Mouse (Mus musculus): Measurements from ENCODE around the gene Ubc. TPM values are rescaled to one million over a fixed set of nuclear protein-coding genes. Genes with fewer than 3 reads are reported as not detected.
"Not testable (repeated sequence)": the region's sequence is repeated elsewhere in the genome, so short reads cannot be mapped to it uniquely, and the experiment has no call there.

Ubc gene
- 879 and 1,077 TPM in 2 replicates for polyA plus RNA-seq (2014; fragmentation: Nextera tagmentation; extraction: Ambion mirVana)

GRCm38 (mm10) chr5:125389579-125390441, at the start of gene Ubc:
Gene Ubc (minus strand): TSS chr5:125390202.
- H3K9me3 ChIP-seq (ENCODE audit: control insufficient read depth, low read length), result no peaks in the 10 kb centered on the region
- peak within 1 kb of the TSS; percentile 97 for H3K4me2 ChIP-seq (ENCODE audit: low read depth, low read length)
- WGBS, result under 1% methylated on average over 61 of the region's 69 CpGs
- no peaks in the 10 kb centered on the region for H3K27me3 ChIP-seq (replicated peaks; ENCODE audit: control insufficient read depth, insufficient read depth, low read length)
- DNase-seq (ENCODE audit: low spot score), result peak; percentile 93
- H3K36me3 ChIP-seq (ENCODE audit: control insufficient read depth, insufficient read depth, low read length), result peaks cover 19% of the 10 kb centered on the region
- H3K4me1 ChIP-seq (ENCODE audit: control insufficient read depth, insufficient read depth, low read length), result peaks cover 26% of the 10 kb centered on the region
- H3K27ac ChIP-seq (replicated peaks; ENCODE audit: low read depth, low read length), result peak within 1 kb of the TSS; percentile 93
- peak; percentile 38 for ATAC-seq (ENCODE audit: low read depth)
- H3K4me3 ChIP-seq (ENCODE audit: low read depth, low read length), result peak within 1 kb of the TSS; percentile 99
- H3K9ac ChIP-seq (ENCODE audit: low read depth, low read length), result peak within 1 kb of the TSS; percentile 100

GRCm38 (mm10) chr5:125434347-125434746, 44.3 kb upstream of the Ubc start:
- not testable (repeated sequence) for H3K4me1 ChIP-seq (ENCODE audit: control insufficient read depth, insufficient read depth, low read length); H3K27ac ChIP-seq (replicated peaks; ENCODE audit: low read depth, low read length); H3K9ac ChIP-seq (ENCODE audit: low read depth, low read length); H3K9me3 ChIP-seq (ENCODE audit: control insufficient read depth, low read length); ATAC-seq (ENCODE audit: low read depth); H3K27me3 ChIP-seq (replicated peaks; ENCODE audit: control insufficient read depth, insufficient read depth, low read length); DNase-seq (ENCODE audit: low spot score)
- H3K36me3 ChIP-seq (ENCODE audit: control insufficient read depth, insufficient read depth, low read length), result peaks cover 25% of the 10 kb centered on the region
- peak overlapping the region; percentile 92 for H3K4me2 ChIP-seq (ENCODE audit: low read depth, low read length)
- H3K4me3 ChIP-seq (ENCODE audit: low read depth, low read length), result peak overlapping the region; percentile 79
- 60% methylated on average over 15 of the region's 15 CpGs for WGBS

GRCm38 (mm10) chr5:125433793-125434337, 43.9 kb upstream of the Ubc start, which contains the start of gene Dhx37:
Gene Dhx37 (minus strand): TSS chr5:125434121.
- Histone ChIP-seq H3K27me3 (replicated peaks; ENCODE audit: control insufficient read depth, insufficient read depth, low read length) (no peaks in the 10 kb centered on the region), H3K36me3 (ENCODE audit: control insufficient read depth, insufficient read depth, low read length) (peaks cover 30% of the 10 kb centered on the region), H3K4me3 (ENCODE audit: low read depth, low read length) (peak within 1 kb of the TSS; percentile 79), H3K27ac (replicated peaks; ENCODE audit: low read depth, low read length) (peak within 1 kb of the TSS; percentile 39; the same call in 1 of the 2 replicates), H3K4me1 (ENCODE audit: control insufficient read depth, insufficient read depth, low read length) (peaks cover 7% of the 10 kb centered on the region), H3K9me3 (ENCODE audit: control insufficient read depth, low read length) (no peaks in the 10 kb centered on the region), H3K4me2 (ENCODE audit: low read depth, low read length) (peak within 1 kb of the TSS; percentile 92), H3K9ac (ENCODE audit: low read depth, low read length) (peak within 1 kb of the TSS; percentile 88)
- 0% methylated on average over 32 of the region's 46 CpGs for WGBS
- DNase-seq (ENCODE audit: low spot score) (peak; percentile 98), ATAC-seq (ENCODE audit: low read depth) (peak; percentile 99)

GRCm38 (mm10) chr5:125432324-125432723, 42.3 kb upstream of the Ubc start:
- not testable (repeated sequence) for DNase-seq (ENCODE audit: low spot score); H3K27me3 ChIP-seq (replicated peaks; ENCODE audit: control insufficient read depth, insufficient read depth, low read length); H3K27ac ChIP-seq (replicated peaks; ENCODE audit: low read depth, low read length); H3K9ac ChIP-seq (ENCODE audit: low read depth, low read length); ATAC-seq (ENCODE audit: low read depth); H3K9me3 ChIP-seq (ENCODE audit: control insufficient read depth, low read length); H3K4me3 ChIP-seq (ENCODE audit: low read depth, low read length); H3K4me2 ChIP-seq (ENCODE audit: low read depth, low read length); H3K4me1 ChIP-seq (ENCODE audit: control insufficient read depth, insufficient read depth, low read length)
- H3K36me3 ChIP-seq (ENCODE audit: control insufficient read depth, insufficient read depth, low read length), result peaks cover 45% of the 10 kb centered on the region
- WGBS, result 95% methylated on average over 2 of the region's 2 CpGs

- Histone ChIP-seq H3K4me3 (ENCODE audit: low read depth, low read length) (no peak overlapping the region), H3K9me3 (ENCODE audit: control insufficient read depth, low read length) (no peaks in the 10 kb centered on the region), H3K9ac (ENCODE audit: low read depth, low read length) (no peak overlapping the region), H3K36me3 (ENCODE audit: control insufficient read depth, insufficient read depth, low read length) (peaks cover 99% of the 10 kb centered on the region), H3K4me1 (ENCODE audit: control insufficient read depth, insufficient read depth, low read length) (no peaks in the 10 kb centered on the region), H3K4me2 (ENCODE audit: low read depth, low read length) (no peak overlapping the region), H3K27me3 (replicated peaks; ENCODE audit: control insufficient read depth, insufficient read depth, low read length) (no peaks in the 10 kb centered on the region), H3K27ac (replicated peaks; ENCODE audit: low read depth, low read length) (no peak overlapping the region)
- no peak for ATAC-seq (ENCODE audit: low read depth)
- DNase-seq (ENCODE audit: low spot score), result no peak
- WGBS, result 95% methylated on average over 10 of the region's 10 CpGs
These were observed 36.3 kb upstream of the Ubc start for GRCm38 (mm10) chr5:125426343-125426742.

GRCm38 (mm10) chr5:125425698-125426276, 35.8 kb upstream of the Ubc start:
- no peaks in the 10 kb centered on the region for H3K4me1 ChIP-seq (ENCODE audit: control insufficient read depth, insufficient read depth, low read length)
- no peak overlapping the region for H3K4me2 ChIP-seq (ENCODE audit: low read depth, low read length)
- DNase-seq (ENCODE audit: low spot score) (no peak), ATAC-seq (ENCODE audit: low read depth) (no peak)
- no peak overlapping the region for H3K9ac ChIP-seq (ENCODE audit: low read depth, low read length)
- H3K9me3 ChIP-seq (ENCODE audit: control insufficient read depth, low read length), result no peaks in the 10 kb centered on the region
- H3K27ac ChIP-seq (replicated peaks; ENCODE audit: low read depth, low read length), result no peak overlapping the region
- H3K36me3 ChIP-seq (ENCODE audit: control insufficient read depth, insufficient read depth, low read length), result peaks cover 99% of the 10 kb centered on the region
- no peaks in the 10 kb centered on the region for H3K27me3 ChIP-seq (replicated peaks; ENCODE audit: control insufficient read depth, insufficient read depth, low read length)
- H3K4me3 ChIP-seq (ENCODE audit: low read depth, low read length), result no peak overlapping the region
- 97% methylated on average over 8 of the region's 10 CpGs for WGBS

GRCm38 (mm10) chr5:125419124-125419523, 29.1 kb upstream of the Ubc start:
- Histone ChIP-seq H3K4me2 (ENCODE audit: low read depth, low read length) (no peak overlapping the region), H3K9ac (ENCODE audit: low read depth, low read length) (no peak overlapping the region), H3K36me3 (ENCODE audit: control insufficient read depth, insufficient read depth, low read length) (peaks cover 92% of the 10 kb centered on the region), H3K9me3 (ENCODE audit: control insufficient read depth, low read length) (no peaks in the 10 kb centered on the region), H3K4me1 (ENCODE audit: control insufficient read depth, insufficient read depth, low read length) (no peaks in the 10 kb centered on the region), H3K4me3 (ENCODE audit: low read depth, low read length) (no peak overlapping the region), H3K27me3 (replicated peaks; ENCODE audit: control insufficient read depth, insufficient read depth, low read length) (no peaks in the 10 kb centered on the region), H3K27ac (replicated peaks; ENCODE audit: low read depth, low read length) (no peak overlapping the region)
- no peak for ATAC-seq (ENCODE audit: low read depth)
- 71% methylated on average over 11 of the region's 11 CpGs for WGBS
- DNase-seq (ENCODE audit: low spot score), result no peak

- Histone ChIP-seq H3K36me3 (ENCODE audit: control insufficient read depth, insufficient read depth, low read length) (peaks cover 92% of the 10 kb centered on the region), H3K4me3 (ENCODE audit: low read depth, low read length) (no peak overlapping the region), H3K4me2 (ENCODE audit: low read depth, low read length) (no peak overlapping the region), H3K9me3 (ENCODE audit: control insufficient read depth, low read length) (no peaks in the 10 kb centered on the region), H3K27ac (replicated peaks; ENCODE audit: low read depth, low read length) (no peak overlapping the region), H3K27me3 (replicated peaks; ENCODE audit: control insufficient read depth, insufficient read depth, low read length) (no peaks in the 10 kb centered on the region), H3K9ac (ENCODE audit: low read depth, low read length) (no peak overlapping the region), H3K4me1 (ENCODE audit: control insufficient read depth, insufficient read depth, low read length) (no peaks in the 10 kb centered on the region)
- ATAC-seq (ENCODE audit: low read depth) (no peak), DNase-seq (ENCODE audit: low spot score) (no peak)
- WGBS, result 80% methylated on average over 12 of the region's 12 CpGs
These were observed 28.6 kb upstream of the Ubc start for GRCm38 (mm10) chr5:125418636-125419035.
